Mouse (Mus musculus) hindbrain, embryonic 12.5 days (tissue): Measurements from ENCODE around the gene Ednrb. TPM values are rescaled to one million over a fixed set of nuclear protein-coding genes. Genes with fewer than 3 reads are reported as not detected.

ENCODE experiments used
- ATAC-seq: fragments of 200-750 bp; cut with Nextera tagmentation; 2 replicates; pipeline ENCODE4 v1.8.0; 2017; ENCODE audit warnings: moderate TSS enrichment; ENCODE audit not compliant: low FRiP score
- H3K27ac ChIP-seq: fragments of 300-500 bp; sonication (generic); 2 replicates; pipeline ENCODE4 v1.5.1; 2016; ENCODE audit warnings: mild to moderate bottlenecking
- H3K27me3 ChIP-seq: fragments of 300-500 bp; sonication (generic); 2 replicates; pipeline ENCODE4 v1.6.1; 2016; ENCODE audit warnings: mild to moderate bottlenecking
- H3K36me3 ChIP-seq: fragments of 300-500 bp; sonication (generic); 2 replicates; pipeline ENCODE4 v1.6.1; 2016; ENCODE audit warnings: mild to moderate bottlenecking
- H3K4me1 ChIP-seq: fragments of 300-500 bp; sonication (generic); 2 replicates; pipeline ENCODE4 v1.6.1; 2016
- H3K4me2 ChIP-seq: fragments of 300-500 bp; sonication (generic); replicated peaks from 2 replicates; pipeline ENCODE4 v1.6.1; 2016; ENCODE audit warnings: mild to moderate bottlenecking
- H3K4me3 ChIP-seq: fragments of 300-500 bp; sonication (generic); 2 replicates; pipeline ENCODE4 v1.5.1; 2016; ENCODE audit warnings: mild to moderate bottlenecking
- H3K9ac ChIP-seq: fragments of 300-500 bp; sonication (generic); 2 replicates; pipeline ENCODE4 v1.6.1; 2016; ENCODE audit warnings: mild to moderate bottlenecking, moderate library complexity
- H3K9me3 ChIP-seq: fragments of 300-500 bp; sonication (generic); replicated peaks from 2 replicates; pipeline ENCODE4 v1.6.1; 2016; ENCODE audit warnings: mild to moderate bottlenecking
- WGBS: fragments of 180-500 bp; shearing (Covaris S2); methylation state at CpG from one replicate; pipeline ENCODE4 v1.1.7; 2016; 5-methylcytosine and 5-hydroxymethylcytosine counted together
- polyA plus RNA-seq: library from polyadenylated mRNA; unstranded; fragments of >200 nt; fragmentation: Nextera tagmentation; extraction: Ambion mirVana; gene quantifications from 2 replicates; pipeline ENCODE4 v1.2.1, GENCODE M21; 2016

The Ednrb gene
- polyA plus RNA-seq, 1 experiment from 2014 or later, result 120 TPM

GRCm38 (mm10) chr14:103843371-103844001, 716 bp downstream of the Ednrb start:
- Histone ChIP-seq H3K9ac (peak overlapping the region; percentile 61), H3K4me2 (peak overlapping the region; percentile 90), H3K4me1 (peaks cover 6% of the 10 kb centered on the region; the same call in 1 of the 2 replicates), H3K4me3 (peak overlapping the region; percentile 45), H3K27ac (peak overlapping the region; percentile 83), H3K36me3 (no peaks in the 10 kb centered on the region), H3K9me3 (no peaks in the 10 kb centered on the region), H3K27me3 (no peaks in the 10 kb centered on the region)
- whole genome bisulfite sequencing, result under 1% methylated on average over 30 of the region's 30 CpGs
- ATAC-seq, result peak; percentile 78

GRCm38 (mm10) chr14:103842896-103843295, 1.3 kb downstream of the Ednrb start:
- Histone ChIP-seq H3K9ac (peak overlapping the region; percentile 61), H3K36me3 (no peaks in the 10 kb centered on the region), H3K27me3 (no peaks in the 10 kb centered on the region), H3K4me2 (peak overlapping the region; percentile 90), H3K9me3 (no peaks in the 10 kb centered on the region), H3K27ac (peak overlapping the region; percentile 83), H3K4me1 (peaks cover 6% of the 10 kb centered on the region; the same call in 1 of the 2 replicates), H3K4me3 (peak overlapping the region; percentile 45)
- no peak; the same call in 1 of the 2 replicates for ATAC-seq
- 6% methylated on average over 16 of the region's 16 CpGs for WGBS

GRCm38 (mm10) chr14:103840436-103840835, 3.8 kb downstream of the Ednrb start:
- Histone ChIP-seq H3K27me3 (no peaks in the 10 kb centered on the region), H3K4me3 (peak overlapping the region; percentile 45), H3K9ac (no peak overlapping the region), H3K4me2 (peak overlapping the region; percentile 90), H3K36me3 (no peaks in the 10 kb centered on the region), H3K9me3 (no peaks in the 10 kb centered on the region), H3K27ac (no peak overlapping the region), H3K4me1 (peaks cover 6% of the 10 kb centered on the region; the same call in 1 of the 2 replicates)
- ATAC-seq, result no peak
- 80% methylated on average over 2 of the region's 2 CpGs for WGBS

- H3K36me3 ChIP-seq, result no peaks in the 10 kb centered on the region
- peak overlapping the region; percentile 29 for H3K4me2 ChIP-seq
- H3K9me3 ChIP-seq, result no peaks in the 10 kb centered on the region
- H3K4me3 ChIP-seq, result no peak overlapping the region
- H3K9ac ChIP-seq, result no peak overlapping the region
- no peak overlapping the region for H3K27ac ChIP-seq
- ATAC-seq, result no peak
- H3K27me3 ChIP-seq, result no peaks in the 10 kb centered on the region
- WGBS, result 92% methylated on average over 5 of the region's 5 CpGs
- peaks cover 9% of the 10 kb centered on the region for H3K4me1 ChIP-seq
Observed at GRCm38 (mm10) chr14:103838887-103839286, 5.3 kb downstream of the Ednrb start.

- Histone ChIP-seq H3K4me1 (peaks cover 3% of the 10 kb centered on the region; the same call in 1 of the 2 replicates), H3K27me3 (no peaks in the 10 kb centered on the region), H3K36me3 (no peaks in the 10 kb centered on the region), H3K4me3 (no peak overlapping the region), H3K4me2 (0 out of 2 replicates have a peak overlapping the region, but pooled peaks have one; percentile 8), H3K9ac (no peak overlapping the region), H3K27ac (no peak overlapping the region), H3K9me3 (no peaks in the 10 kb centered on the region)
- WGBS, result 62% methylated on average over 7 of the region's 7 CpGs
- no peak for ATAC-seq
Observed at GRCm38 (mm10) chr14:103834589-103834988, 9.6 kb downstream of the Ednrb start.

GRCm38 (mm10) chr14:103834147-103834546, 10.1 kb downstream of the Ednrb start:
- 77% methylated on average over 3 of the region's 3 CpGs for WGBS
- Histone ChIP-seq H3K4me3 (no peak overlapping the region), H3K4me1 (peaks cover 3% of the 10 kb centered on the region; the same call in 1 of the 2 replicates), H3K36me3 (no peaks in the 10 kb centered on the region), H3K27me3 (no peaks in the 10 kb centered on the region), H3K4me2 (no peak overlapping the region), H3K27ac (no peak overlapping the region), H3K9me3 (no peaks in the 10 kb centered on the region), H3K9ac (no peak overlapping the region)
- ATAC-seq, result no peak

GRCm38 (mm10) chr14:103832472-103832871, 11.7 kb downstream of the Ednrb start:
- Histone ChIP-seq H3K4me2 (no peak overlapping the region), H3K27me3 (no peaks in the 10 kb centered on the region), H3K9me3 (no peaks in the 10 kb centered on the region), H3K27ac (no peak overlapping the region), H3K36me3 (no peaks in the 10 kb centered on the region), H3K9ac (no peak overlapping the region), H3K4me3 (no peak overlapping the region), H3K4me1 (peaks cover 3% of the 10 kb centered on the region; the same call in 1 of the 2 replicates)
- ATAC-seq, result no peak
- WGBS, result 83% methylated on average over 4 of the region's 4 CpGs

GRCm38 (mm10) chr14:103831007-103831406, 13.2 kb downstream of the Ednrb start:
- H3K4me2 ChIP-seq, result no peak overlapping the region
- no peak for ATAC-seq
- peaks cover 3% of the 10 kb centered on the region; the same call in 1 of the 2 replicates for H3K4me1 ChIP-seq

GRCm38 (mm10) chr14:103826343-103826742, 17.9 kb downstream of the Ednrb start:
- ATAC-seq, result no peak
- H3K36me3 ChIP-seq, result no peaks in the 10 kb centered on the region
- 90% methylated on average over 9 of the region's 9 CpGs for WGBS

More at GRCm38 (mm10) chr14:103831007-103831406, 13.2 kb downstream of the Ednrb start:
- Histone ChIP-seq H3K9ac (no peak overlapping the region), H3K27ac (no peak overlapping the region), H3K9me3 (no peaks in the 10 kb centered on the region), H3K4me3 (no peak overlapping the region), H3K36me3 (no peaks in the 10 kb centered on the region), H3K27me3 (no peaks in the 10 kb centered on the region)
- 83% methylated on average over 5 of the region's 5 CpGs for WGBS

GRCm38 (mm10) chr14:103825934-103826333, 18.3 kb downstream of the Ednrb start:
- 94% methylated on average over 5 of the region's 5 CpGs for WGBS
- Histone ChIP-seq H3K9me3 (no peaks in the 10 kb centered on the region), H3K36me3 (peaks cover 2% of the 10 kb centered on the region; the same call in 1 of the 2 replicates), H3K4me2 (no peak overlapping the region), H3K27ac (no peak overlapping the region), H3K4me1 (no peaks in the 10 kb centered on the region), H3K27me3 (no peaks in the 10 kb centered on the region), H3K4me3 (no peak overlapping the region), H3K9ac (no peak overlapping the region)
- ATAC-seq, result no peak

More at GRCm38 (mm10) chr14:103826343-103826742, 17.9 kb downstream of the Ednrb start:
- Histone ChIP-seq H3K9ac (no peak overlapping the region), H3K27ac (no peak overlapping the region), H3K4me2 (no peak overlapping the region), H3K4me1 (no peaks in the 10 kb centered on the region), H3K9me3 (no peaks in the 10 kb centered on the region), H3K27me3 (no peaks in the 10 kb centered on the region), H3K4me3 (no peak overlapping the region)

- Histone ChIP-seq H3K4me2 (no peak overlapping the region), H3K4me3 (no peak overlapping the region), H3K27ac (no peak overlapping the region), H3K36me3 (peaks cover 4% of the 10 kb centered on the region; the same call in 1 of the 2 replicates), H3K9ac (no peak overlapping the region), H3K9me3 (no peaks in the 10 kb centered on the region), H3K27me3 (no peaks in the 10 kb centered on the region), H3K4me1 (no peaks in the 10 kb centered on the region)
- 66% methylated on average over 7 of the region's 7 CpGs for WGBS
- no peak for ATAC-seq
Observed at GRCm38 (mm10) chr14:103823501-103823900, 20.7 kb downstream of the Ednrb start.

- Histone ChIP-seq H3K9me3 (no peaks in the 10 kb centered on the region), H3K27ac (no peak overlapping the region), H3K4me2 (no peak overlapping the region), H3K4me3 (no peak overlapping the region), H3K4me1 (no peaks in the 10 kb centered on the region), H3K27me3 (no peaks in the 10 kb centered on the region), H3K9ac (no peak overlapping the region), H3K36me3 (peaks cover 8% of the 10 kb centered on the region; the same call in 1 of the 2 replicates)
- 48% methylated on average over 1 of the region's 1 CpGs for WGBS
- no peak for ATAC-seq
Observed at GRCm38 (mm10) chr14:103822590-103822989, 21.6 kb downstream of the Ednrb start.
